Comparison of ENCODE assay signal across 8 mouse cellular contexts in the genomic region with DNA sequence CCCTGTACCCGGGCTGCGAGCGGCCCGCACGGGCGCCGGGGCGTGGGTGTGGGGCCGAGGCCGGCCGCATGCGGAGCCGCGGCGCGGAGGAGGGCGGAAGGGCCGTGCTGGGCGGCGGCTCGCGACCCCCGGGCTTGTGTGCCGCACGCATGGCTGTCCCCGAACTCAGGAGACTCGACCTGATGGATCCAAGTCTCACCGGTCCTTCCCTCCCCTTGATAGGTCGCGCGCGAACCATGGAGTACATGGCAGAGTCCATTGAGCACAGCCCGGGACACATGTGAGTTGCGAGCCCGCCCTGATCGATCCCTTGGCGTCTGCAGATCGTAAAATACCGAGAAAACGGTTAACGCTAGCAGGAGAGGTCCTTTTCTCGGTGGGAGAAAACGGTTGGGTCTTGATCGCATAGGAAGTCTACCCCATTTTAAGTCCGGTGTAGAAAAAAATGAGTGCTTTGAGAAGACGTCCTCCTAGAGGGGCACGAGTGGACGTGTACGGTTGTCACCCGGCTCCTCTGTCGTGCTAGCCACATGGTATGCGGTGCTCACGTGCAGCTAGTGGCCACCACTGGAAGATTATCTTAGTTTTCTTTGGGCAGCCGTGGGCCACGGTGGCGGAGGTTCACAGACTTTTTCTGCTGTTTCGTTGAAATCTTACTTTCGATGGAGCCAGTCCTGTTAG. TPM values are rescaled to one million over a fixed set of nuclear protein-coding genes. Genes with fewer than 3 reads are reported as not detected.
DNase-seq lines count a peak whose midpoint lies in the region; ATAC-seq and TF ChIP-seq lines count a peak whose summit lies in the region.

No protein-coding gene starts in this region.

- no peaks in the 10 kb centered on the region for H3K27me3 ChIP-seq in forebrain, postnatal 0 days (ENCODE audit: insufficient read depth, low read length)
- no peaks in the 10 kb centered on the region for H3K27me3 ChIP-seq in hindbrain, embryonic 15.5 days

- under 1% methylated on average over 58 of the region's 58 CpGs for WGBS in forebrain, postnatal 0 days
- WGBS in hindbrain, embryonic 15.5 days = under 1% methylated on average over 58 of the region's 58 CpGs
- 0% methylated on average over 58 of the region's 58 CpGs for WGBS in macrophage (ENCODE audit: missing documents)

- intact Hi-C loops in left cerebral cortex, postnatal 10 days (cut with DNase I) = no loop called here

- peak; percentile 24 to 32 for DNase-seq in left cerebral cortex, adult 18-20 months (ENCODE audit: low spot score in 2 of 2)
- DNase-seq in left cerebral cortex, adult 11 months (ENCODE audit: low spot score) = no peak
- DNase-seq in cerebellum, adult 11-12 months = peak; percentile 28
- DNase-seq in forebrain, postnatal 0 days = peak; percentile 61
- DNase-seq in left cerebral cortex, postnatal 10 days (ENCODE audit: extremely low spot score in 1 of 2, low spot score in 2 of 2) = peak; percentile 11 to 47
- DNase-seq in right cerebral cortex, postnatal 4 days = peak; percentile 44

- 0 out of 2 replicates have a peak, but pooled peaks have one; percentile 2 for TF ChIP-seq CTCF in forebrain, postnatal 0 days (IDR thresholded peaks at IDR 0.05; ENCODE audit: low read depth)

- peak overlapping the region; percentile 80 for H3K27ac ChIP-seq in forebrain, postnatal 0 days (ENCODE audit: low read depth, low read length)
- peak overlapping the region; percentile 90 for H3K27ac ChIP-seq in hindbrain, embryonic 15.5 days (replicated peaks)
- H3K27ac ChIP-seq in macrophage = peak overlapping the region; percentile 63

- H3K36me3 ChIP-seq in forebrain, postnatal 0 days (ENCODE audit: insufficient read depth) = no peaks in the 10 kb centered on the region
- H3K36me3 ChIP-seq in hindbrain, embryonic 15.5 days = no peaks in the 10 kb centered on the region
- H3K36me3 ChIP-seq in macrophage (ENCODE audit: inconsistent target) = no peaks in the 10 kb centered on the region

- peak overlapping the region; percentile 79 for H3K4me2 ChIP-seq in forebrain, postnatal 0 days (ENCODE audit: low read depth)
- H3K4me2 ChIP-seq in hindbrain, embryonic 15.5 days = peak overlapping the region; percentile 70

- H3K4me3 ChIP-seq in forebrain, postnatal 0 days (ENCODE audit: low read depth, low read length) = peak overlapping the region; percentile 99
- peak overlapping the region; percentile 93 for H3K4me3 ChIP-seq in hindbrain, embryonic 15.5 days
- H3K4me3 ChIP-seq in macrophage (ENCODE audit: inconsistent target) = peak overlapping the region; percentile 86

- peaks cover 52% of the 10 kb centered on the region for H3K79me2 ChIP-seq in macrophage (ENCODE audit: inconsistent target)

- no peaks in the 10 kb centered on the region for H3K9me3 ChIP-seq in forebrain, postnatal 0 days (ENCODE audit: low read length)
- H3K9me3 ChIP-seq in hindbrain, embryonic 15.5 days = no peaks in the 10 kb centered on the region

- H3K4me1 ChIP-seq in forebrain, postnatal 0 days (ENCODE audit: insufficient read depth) = peaks cover 17% of the 10 kb centered on the region
- H3K4me1 ChIP-seq in hindbrain, embryonic 15.5 days (replicated peaks) = peaks cover 24% of the 10 kb centered on the region

- peak; percentile 80 for ATAC-seq in forebrain, postnatal 0 days
- ATAC-seq in hindbrain, embryonic 15.5 days (ENCODE audit: low FRiP score, low read depth) = peak; percentile 89

- H3K9ac ChIP-seq in forebrain, postnatal 0 days = peak overlapping the region; percentile 97
- peak overlapping the region; percentile 92 for H3K9ac ChIP-seq in hindbrain, embryonic 15.5 days

RNA-seq across cellular contexts. Expression of a gene that starts 0.5 kb away (rescaled TPM):
- 10 to 100 TPM; 53.7 to 57.0 TPM for total RNA-seq in left cerebral cortex, adult 18-20 months (2021)
- 21.0 and 30.5 TPM in 2 replicates for total RNA-seq in forebrain, postnatal 0 days (2014; rRNA removed)
- polyA plus RNA-seq in forebrain, postnatal 0 days (2015; fragmentation: Nextera tagmentation; extraction: Ambion mirVana) = 60.4 and 62.8 TPM in 2 replicates
- 89.5 and 96.4 TPM in 2 replicates for polyA plus RNA-seq in hindbrain, embryonic 15.5 days (2015; fragmentation: Nextera tagmentation; extraction: Ambion mirVana)
- 10 to 100 TPM; 49.0 to 49.1 TPM for total RNA-seq in left cerebral cortex, postnatal 10 days (2021)
- 10 to 100 TPM; 28.9 to 87.9 (median 62.4) TPM for total RNA-seq in macrophage (2018; cell fraction: chromatin; rRNA removed)
- total RNA-seq in macrophage (2018; cell fraction: cytosol; rRNA removed) = 10 to 100 TPM; 29.9 to 53.8 (median 40.1) TPM
- 10 to 100 TPM; 22.1 to 58.4 (median 41.4) TPM for total RNA-seq in macrophage (2018; cell fraction: nucleus; rRNA removed)
- 33.1 to 54.8 TPM (median 37.2 TPM) in 3 replicates for polyA plus RNA-seq in macrophage (2018)
